Mouse (Mus musculus): ENCODE measurements around the gene Myom3. TPM values are rescaled to one million over a fixed set of nuclear protein-coding genes. Genes with fewer than 3 reads are reported as not detected.

Gene Myom3
- total RNA-seq, 2 experiments from 2014 or later = not detected

- ATAC-seq (replicated peaks; ENCODE audit: low FRiP score, low TSS enrichment, poor library complexity, severe bottlenecking) = no peak
Observed at GRCm38 (mm10) chr4:135847581-135847980, 88.1 kb downstream of the Myom3 start.

GRCm38 (mm10) chr4:135850411-135851095 lies 91.0 kb downstream of the Myom3 start:
- peak; percentile 85 for ATAC-seq (replicated peaks; ENCODE audit: low FRiP score, low TSS enrichment, poor library complexity, severe bottlenecking)

- ATAC-seq (replicated peaks; ENCODE audit: low FRiP score, low TSS enrichment, poor library complexity, severe bottlenecking) = peak; percentile 32; the same call in 1 of the 2 replicates
Observed at GRCm38 (mm10) chr4:135851942-135852341, 92.4 kb downstream of the Myom3 start.

GRCm38 (mm10) chr4:135853987-135854546 lies 94.6 kb downstream of the Myom3 start:
- ATAC-seq (replicated peaks; ENCODE audit: low FRiP score, low TSS enrichment, poor library complexity, severe bottlenecking) = no peak

DNA sequence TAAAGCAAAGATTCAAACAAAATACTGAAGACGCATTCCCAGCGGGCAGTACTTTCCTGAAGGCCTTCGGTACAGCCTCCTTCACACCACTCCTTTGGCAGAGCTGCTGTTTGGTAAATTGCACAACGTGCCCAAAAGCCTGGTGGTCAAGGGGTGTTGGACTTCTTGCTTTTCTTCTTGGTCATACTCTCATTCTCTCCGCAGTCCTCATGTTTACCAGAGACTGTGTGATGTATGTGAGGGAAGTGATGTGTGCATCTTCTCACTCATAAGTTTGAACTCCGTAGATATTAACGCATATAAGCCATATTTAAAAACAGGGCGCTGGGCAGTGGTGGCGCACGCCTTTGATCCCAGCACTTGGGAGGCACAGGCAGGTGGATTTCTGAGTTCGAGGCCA lies 95.1 kb downstream of the Myom3 start:
- ATAC-seq (replicated peaks; ENCODE audit: low FRiP score, low TSS enrichment, poor library complexity, severe bottlenecking) = no peak

DNA sequence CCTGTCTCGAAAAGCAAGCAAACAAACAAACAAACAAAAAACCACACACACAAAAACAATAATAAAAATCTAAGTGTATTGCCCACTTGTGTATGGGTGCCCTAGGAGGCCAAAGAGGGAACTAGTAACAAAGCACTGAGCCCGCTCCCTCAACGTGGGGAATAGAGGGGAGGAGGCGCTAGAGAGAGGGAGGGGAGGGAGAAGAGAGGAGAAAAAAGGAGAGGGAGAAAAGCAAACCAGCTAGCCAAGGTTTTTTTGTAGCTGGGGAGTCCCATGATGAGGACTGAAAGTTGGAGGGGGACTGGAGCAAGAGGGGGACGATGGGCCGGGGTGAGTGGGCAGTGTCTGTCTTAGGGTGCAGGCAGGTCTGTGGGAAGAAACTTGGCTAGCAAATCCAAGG lies 95.6 kb downstream of the Myom3 start:
- no peak for ATAC-seq (replicated peaks; ENCODE audit: low FRiP score, low TSS enrichment, poor library complexity, severe bottlenecking)

DNA sequence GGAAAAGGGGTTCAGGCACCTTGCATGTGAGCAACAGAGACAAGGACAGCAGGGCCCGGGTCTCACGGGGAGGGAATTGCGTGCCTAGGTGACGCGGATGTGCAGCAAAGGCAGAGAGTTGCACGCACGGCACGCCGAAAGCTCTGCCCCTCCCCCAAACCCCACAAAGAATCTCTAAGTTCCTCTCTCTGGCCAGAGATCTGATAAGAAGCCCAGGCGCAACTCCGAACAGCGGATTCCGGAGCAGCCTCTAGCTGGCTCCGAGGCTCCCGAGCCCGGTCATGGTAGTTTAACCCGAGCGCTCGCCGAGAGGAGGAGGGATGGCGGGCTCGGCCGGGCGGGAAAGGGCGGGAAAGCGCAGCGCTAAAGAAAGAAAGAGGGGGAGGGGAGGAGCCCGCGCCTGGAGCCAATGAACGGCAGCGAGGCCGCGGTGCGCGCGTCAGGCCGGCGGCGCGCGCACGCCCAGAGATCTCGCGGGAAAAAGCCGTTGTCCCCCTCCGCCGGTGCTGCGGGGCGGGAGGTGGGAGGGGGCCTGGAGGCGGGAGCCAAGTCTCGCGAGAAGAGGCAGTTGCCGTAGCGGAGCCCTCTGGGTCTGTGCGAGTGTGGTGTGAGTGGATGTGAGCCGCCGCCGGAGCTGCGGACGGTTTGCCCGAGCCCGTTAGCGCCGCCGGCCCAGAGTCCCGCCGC lies 96.2 kb downstream of the Myom3 start, which contains the start of gene Srsf10:
Gene Srsf10, plus strand, starts transcription at position 212 of the 687 bp plus-strand sequence.
- ATAC-seq (replicated peaks; ENCODE audit: low FRiP score, low TSS enrichment, poor library complexity, severe bottlenecking) = peak; percentile 76

- no peak for ATAC-seq (replicated peaks; ENCODE audit: low FRiP score, low TSS enrichment, poor library complexity, severe bottlenecking)
Observed at GRCm38 (mm10) chr4:135856223-135857091, 96.9 kb downstream of the Myom3 start.

DNA sequence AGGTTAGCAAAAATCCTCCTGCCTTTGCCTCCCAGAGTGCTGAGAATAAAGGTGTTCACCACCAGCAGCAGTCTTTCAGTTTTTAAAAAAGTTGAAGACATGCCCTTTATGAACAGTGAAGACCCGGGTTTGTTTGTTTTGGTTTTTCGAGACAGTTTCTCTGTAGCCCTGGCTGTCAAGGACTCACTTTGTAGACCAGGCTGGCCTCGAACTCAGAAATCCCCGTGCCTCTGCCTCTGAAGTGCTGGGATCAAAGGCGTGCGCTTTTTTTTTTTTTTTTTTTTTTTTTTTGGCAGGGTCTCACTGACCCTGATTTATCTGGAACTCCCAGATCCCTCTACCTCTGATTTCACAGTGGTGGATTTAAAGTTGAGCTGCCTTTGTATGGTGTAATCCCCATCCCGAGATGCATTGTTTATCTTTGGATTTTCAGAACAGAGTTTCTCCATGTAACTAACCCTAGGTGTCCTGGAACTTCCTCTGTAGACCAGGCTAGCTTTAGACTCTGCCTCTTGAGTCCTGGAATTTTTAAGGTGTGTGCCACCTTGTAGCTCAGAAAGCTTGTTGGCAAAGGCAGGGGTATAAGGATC lies 98.2 kb downstream of the Myom3 start:
- no peak for ATAC-seq (replicated peaks; ENCODE audit: low FRiP score, low TSS enrichment, poor library complexity, severe bottlenecking)

Other genes starting within 250 kb of the Myom3 start
- gene Grhl3, start 186.1 kb upstream of the Myom3 start, total RNA-seq (2014; fragmentation: Nextera tagmentation) = not detected in 2 replicates
- gene Grhl3, start 186.1 kb upstream of the Myom3 start, total RNA-seq (2017) = not detected in 2 replicates
- 0.28 and 1.6 TPM in 2 replicates for gene Ifnlr1, start 73.4 kb upstream of the Myom3 start, total RNA-seq (2014; fragmentation: Nextera tagmentation)
- 0.15 and 0.28 TPM in 2 replicates for gene Ifnlr1, start 73.4 kb upstream of the Myom3 start, total RNA-seq (2017)
- gene Il22ra1, start 31.5 kb upstream of the Myom3 start, total RNA-seq (2014; fragmentation: Nextera tagmentation) = not detected in 2 replicates
- gene Il22ra1, start 31.5 kb upstream of the Myom3 start, total RNA-seq (2017) = not detected in 2 replicates
- 272 and 280 TPM in 2 replicates for gene Srsf10, start 96.0 kb downstream of the Myom3 start, total RNA-seq (2014; fragmentation: Nextera tagmentation)
- 322 and 402 TPM in 2 replicates for gene Srsf10, start 96.0 kb downstream of the Myom3 start, total RNA-seq (2017)
- 105 and 128 TPM in 2 replicates for gene Pnrc2, start 114.1 kb downstream of the Myom3 start, total RNA-seq (2014; fragmentation: Nextera tagmentation)
- 145 and 204 TPM in 2 replicates for gene Pnrc2, start 114.1 kb downstream of the Myom3 start, total RNA-seq (2017)
- gene Cnr2, start 135.7 kb downstream of the Myom3 start, total RNA-seq (2014; fragmentation: Nextera tagmentation) = 19.4 and 24.3 TPM in 2 replicates
- gene Cnr2, start 135.7 kb downstream of the Myom3 start, total RNA-seq (2017) = 19.4 and 20.1 TPM in 2 replicates
- 45.6 and 64.2 TPM in 2 replicates for gene Fuca1, start 161.0 kb downstream of the Myom3 start, total RNA-seq (2014; fragmentation: Nextera tagmentation)
- 136 and 139 TPM in 2 replicates for gene Fuca1, start 161.0 kb downstream of the Myom3 start, total RNA-seq (2017)
- 69.7 and 72.9 TPM in 2 replicates for gene Hmgcl, start 186.7 kb downstream of the Myom3 start, total RNA-seq (2014; fragmentation: Nextera tagmentation)
- 42.6 and 65.4 TPM in 2 replicates for gene Hmgcl, start 186.7 kb downstream of the Myom3 start, total RNA-seq (2017)
- gene Gale, start 204.0 kb downstream of the Myom3 start, total RNA-seq (2014; fragmentation: Nextera tagmentation) = 13.8 and 22.1 TPM in 2 replicates
- gene Gale, start 204.0 kb downstream of the Myom3 start, total RNA-seq (2017) = 6.5 and 8.1 TPM in 2 replicates
- gene Lypla2, start 212.9 kb downstream of the Myom3 start, total RNA-seq (2014; fragmentation: Nextera tagmentation) = 45.2 and 63.2 TPM in 2 replicates
- gene Lypla2, start 212.9 kb downstream of the Myom3 start, total RNA-seq (2017) = 13.7 and 17.5 TPM in 2 replicates
- 42.5 and 52.7 TPM in 2 replicates for gene Pithd1, start 227.5 kb downstream of the Myom3 start, total RNA-seq (2014; fragmentation: Nextera tagmentation)
- 31.3 and 34.5 TPM in 2 replicates for gene Pithd1, start 227.5 kb downstream of the Myom3 start, total RNA-seq (2017)

All from megakaryocyte-erythroid progenitor cell, adult 5-6 weeks (primary cell).